In the genomic region with DNA sequence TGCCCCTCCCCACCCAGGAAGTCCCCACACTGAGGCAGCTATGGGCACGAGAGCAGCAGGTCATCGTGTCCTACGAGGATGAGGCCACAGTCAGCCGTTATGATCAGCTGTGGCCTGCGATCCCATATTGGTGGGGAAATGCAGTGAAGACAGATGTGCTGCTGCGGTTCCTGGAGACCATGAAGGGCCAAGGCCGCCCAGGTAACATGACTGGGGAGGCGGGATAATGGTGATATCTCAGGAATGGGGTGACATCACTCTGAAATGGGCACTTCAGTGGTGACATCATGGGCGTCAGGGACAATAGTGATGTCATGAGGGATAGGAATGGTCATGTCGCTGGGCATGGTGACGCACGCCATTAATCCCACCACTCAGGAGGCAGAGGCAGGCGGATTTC, we compare ENCODE assay signal across 10 mouse cellular contexts. TPM values are rescaled to one million over a fixed set of nuclear protein-coding genes. Genes with fewer than 3 reads are reported as not detected.
DNase-seq lines count a peak whose midpoint lies in the region; ATAC-seq and TF ChIP-seq lines count a peak whose summit lies in the region.
"Had no signal": no experiment of that assay in that cellular context is flagged by ENCODE, and none has a peak within 500 bp of the region (broad histone marks: within the 10 kb centered on the region; RNA-seq: fewer than 3 reads in every experiment).

No protein-coding gene starts in this region.

- H3K4me1 ChIP-seq in heart, embryonic 15.5 days (replicated peaks) = peaks cover 34% of the 10 kb centered on the region
- H3K4me1 ChIP-seq in megakaryocyte, embryonic 14.5 days = peaks cover 66% of the 10 kb centered on the region
- no peaks in the 10 kb centered on the region for H3K4me1 ChIP-seq in cortical plate, adult 2 months (ENCODE audit: control insufficient read depth, insufficient read depth, low read length)
- peaks cover 35% of the 10 kb centered on the region for H3K4me1 ChIP-seq in hindbrain, embryonic 15.5 days (replicated peaks)

- H3K4me3 ChIP-seq in heart, embryonic 15.5 days = no peak overlapping the region
- peak overlapping the region; percentile 88 for H3K4me3 ChIP-seq in megakaryocyte, embryonic 14.5 days (replicated peaks)
- H3K4me3 ChIP-seq in cortical plate, adult 2 months (ENCODE audit: insufficient read depth, low read length) = peak overlapping the region; percentile 57; the same call in 1 of the 2 replicates
- no peak overlapping the region for H3K4me3 ChIP-seq in hindbrain, embryonic 15.5 days

- no peak overlapping the region for H3K27ac ChIP-seq in heart, embryonic 15.5 days
- H3K27ac ChIP-seq in cortical plate, adult 2 months (ENCODE audit: insufficient read depth, low read length) = no peak overlapping the region
- no peak overlapping the region for H3K27ac ChIP-seq in hindbrain, embryonic 15.5 days (replicated peaks)
- H3K27ac ChIP-seq: limb, embryonic 12.5 days; macrophage; neural tube, embryonic 12.5 days had no signal

- intact Hi-C loops in heart, postnatal 25 days (cut with DNase I) = loop anchor here (5.0 kb wide), 1 partner anchor 75 kb away; the partner anchor contains the start of gene Golga3

- peak overlapping the region; percentile 79 for H3K4me2 ChIP-seq in heart, embryonic 15.5 days
- peak overlapping the region; percentile 82 for H3K4me2 ChIP-seq in hindbrain, embryonic 15.5 days

- peaks cover 42% of the 10 kb centered on the region for H3K36me3 ChIP-seq in heart, embryonic 15.5 days
- H3K36me3 ChIP-seq in megakaryocyte, embryonic 14.5 days (replicated peaks; ENCODE audit: low read length) = peaks cover 49% of the 10 kb centered on the region
- H3K36me3 ChIP-seq in hindbrain, embryonic 15.5 days = peaks cover 38% of the 10 kb centered on the region

- no peak for TF ChIP-seq CTCF in cortical plate, adult 2 months (IDR thresholded peaks at IDR 0.05; ENCODE audit: extremely low read depth, insufficient read depth, low read length)

- H3K9me3 ChIP-seq in heart, embryonic 15.5 days (replicated peaks) = no peaks in the 10 kb centered on the region
- H3K9me3 ChIP-seq in megakaryocyte, embryonic 14.5 days = no peaks in the 10 kb centered on the region
- no peaks in the 10 kb centered on the region for H3K9me3 ChIP-seq in hindbrain, embryonic 15.5 days
- H3K9me3 ChIP-seq: neural tube, embryonic 12.5 days had no signal

- TF ChIP-seq POLR2A in cortical plate, adult 2 months (IDR thresholded peaks at IDR 0.05; ENCODE audit: extremely low read depth, insufficient read depth, low read length) = no peak

- DNase-seq in heart, postnatal 25 days (ENCODE audit: low spot score) = no peak
- no peak for DNase-seq in adrenal gland, postnatal 36 days

- ATAC-seq in heart, embryonic 15.5 days (replicated peaks; ENCODE audit: insufficient number of reproducible peaks, insufficient read depth, low FRiP score, low read depth) = no peak
- ATAC-seq in megakaryocyte, adult 5-6 weeks (ENCODE audit: poor library complexity, severe bottlenecking) = no peak
- no peak for ATAC-seq in hindbrain, embryonic 15.5 days (ENCODE audit: low FRiP score, low read depth)

- H3K9ac ChIP-seq in heart, embryonic 15.5 days = no peak overlapping the region
- H3K9ac ChIP-seq in hindbrain, embryonic 15.5 days = no peak overlapping the region

- peaks cover 6% of the 10 kb centered on the region; the same call in 1 of the 2 replicates for H3K27me3 ChIP-seq in heart, embryonic 15.5 days
- peaks cover 4% of the 10 kb centered on the region for H3K27me3 ChIP-seq in megakaryocyte, embryonic 14.5 days (replicated peaks)
- no peaks in the 10 kb centered on the region for H3K27me3 ChIP-seq in hindbrain, embryonic 15.5 days

- 87% methylated on average over 13 of the region's 13 CpGs for WGBS in heart, embryonic 15.5 days
- 92% methylated on average over 13 of the region's 13 CpGs for WGBS in hindbrain, embryonic 15.5 days

RNA-seq across cellular contexts. Expression of gene Plcxd1, which starts 2.7 kb away (rescaled TPM):
- 0.55 and 1.1 TPM in 2 replicates for polyA plus RNA-seq in heart, embryonic 15.5 days (2015; fragmentation: Nextera tagmentation; extraction: Ambion mirVana)
- not detected for total RNA-seq in heart, postnatal 25 days (2021)
- 0.10 TPM in 1 of 2 replicates, not detected in the other for polyA plus RNA-seq in megakaryocyte, embryonic 14.5 days (2012; ENCODE audit: insufficient read depth, low replicate concordance)
- total RNA-seq in megakaryocyte, adult 5-6 weeks (2015) = not detected in 2 replicates
- 0.11 TPM in 1 of 2 replicates, not detected in the other for total RNA-seq in megakaryocyte, adult 5-6 weeks (2017)
- polyA plus RNA-seq in cortical plate, adult 2 months (2012; rRNA removed) = 18.6 and 20.3 TPM in 2 replicates
- polyA plus RNA-seq in hindbrain, embryonic 15.5 days (2015; fragmentation: Nextera tagmentation; extraction: Ambion mirVana) = 6.0 and 6.1 TPM in 2 replicates
- total RNA-seq in adrenal gland, postnatal 36 days (2021) = under 1 TPM in 1 of 2 experiments, not detected in 1; 0.10 TPM

RNA-seq across cellular contexts. Expression of gene Gtpbp6, which starts 5.6 kb away (rescaled TPM):
- polyA plus RNA-seq in heart, embryonic 15.5 days (2015; fragmentation: Nextera tagmentation; extraction: Ambion mirVana) = 18.6 and 25.0 TPM in 2 replicates
- 10 to 100 TPM; 27.6 to 31.0 TPM for total RNA-seq in heart, postnatal 25 days (2021)
- polyA plus RNA-seq in megakaryocyte, embryonic 14.5 days (2012; ENCODE audit: insufficient read depth, low replicate concordance) = 49.5 and 52.6 TPM in 2 replicates
- 7.5 and 14.5 TPM in 2 replicates for total RNA-seq in megakaryocyte, adult 5-6 weeks (2015)
- 15.9 and 17.9 TPM in 2 replicates for total RNA-seq in megakaryocyte, adult 5-6 weeks (2017)
- polyA plus RNA-seq in cortical plate, adult 2 months (2012; rRNA removed) = 155 and 164 TPM in 2 replicates
- 61.1 and 63.6 TPM in 2 replicates for polyA plus RNA-seq in hindbrain, embryonic 15.5 days (2015; fragmentation: Nextera tagmentation; extraction: Ambion mirVana)
- total RNA-seq in adrenal gland, postnatal 36 days (2021) = 10 to 100 TPM; 50.6 to 71.9 TPM

RNA-seq across cellular contexts. Expression of gene Zfp605, which starts 7.5 kb away (rescaled TPM):
- polyA plus RNA-seq in heart, embryonic 15.5 days (2015; fragmentation: Nextera tagmentation; extraction: Ambion mirVana) = 2.9 and 3.2 TPM in 2 replicates
- 1 to 10 TPM; 2.7 to 3.1 TPM for total RNA-seq in heart, postnatal 25 days (2021)
- 1.00 TPM in 1 of 2 replicates, not detected in the other for polyA plus RNA-seq in megakaryocyte, embryonic 14.5 days (2012; ENCODE audit: insufficient read depth, low replicate concordance)
- 2.5 and 4.2 TPM in 2 replicates for total RNA-seq in megakaryocyte, adult 5-6 weeks (2015)
- total RNA-seq in megakaryocyte, adult 5-6 weeks (2017) = 5.9 and 8.1 TPM in 2 replicates
- 6.8 and 6.9 TPM in 2 replicates for polyA plus RNA-seq in cortical plate, adult 2 months (2012; rRNA removed)
- polyA plus RNA-seq in hindbrain, embryonic 15.5 days (2015; fragmentation: Nextera tagmentation; extraction: Ambion mirVana) = 13.3 and 16.2 TPM in 2 replicates
- total RNA-seq in adrenal gland, postnatal 36 days (2021) = 1 to 10 TPM; 6.5 to 6.9 TPM

RNA-seq across cellular contexts. Expression of gene Gm35315, which starts 8.2 kb away (rescaled TPM):
- polyA plus RNA-seq in heart, embryonic 15.5 days (2015; fragmentation: Nextera tagmentation; extraction: Ambion mirVana) = 0.16 and 0.87 TPM in 2 replicates
- total RNA-seq in heart, postnatal 25 days (2021) = not detected
- not detected in 2 replicates for polyA plus RNA-seq in megakaryocyte, embryonic 14.5 days (2012; ENCODE audit: insufficient read depth, low replicate concordance)
- 0.78 and 0.93 TPM in 2 replicates for total RNA-seq in megakaryocyte, adult 5-6 weeks (2015)
- 0.29 and 0.37 TPM in 2 replicates for total RNA-seq in megakaryocyte, adult 5-6 weeks (2017)
- polyA plus RNA-seq in cortical plate, adult 2 months (2012; rRNA removed) = 0.77 and 0.93 TPM in 2 replicates
- 0.29 and 0.35 TPM in 2 replicates for polyA plus RNA-seq in hindbrain, embryonic 15.5 days (2015; fragmentation: Nextera tagmentation; extraction: Ambion mirVana)
- under 1 TPM; 0.10 to 0.49 TPM for total RNA-seq in adrenal gland, postnatal 36 days (2021)

RNA-seq across cellular contexts. Expression of gene Gm17655, which starts 30.1 kb away (rescaled TPM):
- 1.00 and 2.9 TPM in 2 replicates for polyA plus RNA-seq in heart, embryonic 15.5 days (2015; fragmentation: Nextera tagmentation; extraction: Ambion mirVana)
- total RNA-seq in heart, postnatal 25 days (2021) = 1 to 10 TPM; 1.2 to 2.6 TPM
- not detected in 2 replicates for polyA plus RNA-seq in megakaryocyte, embryonic 14.5 days (2012; ENCODE audit: insufficient read depth, low replicate concordance)
- 12.1 and 13.7 TPM in 2 replicates for total RNA-seq in megakaryocyte, adult 5-6 weeks (2015)
- total RNA-seq in megakaryocyte, adult 5-6 weeks (2017) = 4.4 and 4.6 TPM in 2 replicates
- polyA plus RNA-seq in cortical plate, adult 2 months (2012; rRNA removed) = 1.4 and 1.7 TPM in 2 replicates
- polyA plus RNA-seq in hindbrain, embryonic 15.5 days (2015; fragmentation: Nextera tagmentation; extraction: Ambion mirVana) = 4.3 and 6.4 TPM in 2 replicates
- total RNA-seq in adrenal gland, postnatal 36 days (2021) = 1 to 10 TPM; 4.7 to 5.9 TPM

Comparison
In these comparisons a context has a peak if more than half of its experiments do, and no peak if none do; other contexts are left out.
1. H3K4me3 ChIP-seq: peak in megakaryocyte, embryonic 14.5 days (single experiment) and cortical plate, adult 2 months (single experiment); none in heart, embryonic 15.5 days (single experiment) and hindbrain, embryonic 15.5 days (single experiment).